Mouse (Mus musculus): ENCODE results near the gene Gse1.
A peak's percentile ranks its signal among the peaks of the same experiment; 100 is the strongest.

Gene Gse1

GRCm38 (mm10) chr8:120294982-120295870 is 67.0 kb downstream of the Gse1 start:
- no peak for DNase-seq (ENCODE audit: low read depth in 1 of 2, low spot score in 2 of 2)

GRCm38 (mm10) chr8:120297000-120297399 is 68.7 kb downstream of the Gse1 start:
- no peak for DNase-seq (ENCODE audit: low read depth in 1 of 2, low spot score in 2 of 2)

- no peak for DNase-seq (ENCODE audit: low read depth in 1 of 2, low spot score in 2 of 2)
These were observed 70.6 kb downstream of the Gse1 start for GRCm38 (mm10) chr8:120298601-120299532.

- DNase-seq (ENCODE audit: low read depth in 1 of 2, low spot score in 2 of 2): peak in 1 of 2 experiments; percentile 57
These were observed 72.4 kb downstream of the Gse1 start for GRCm38 (mm10) chr8:120300601-120301141.

- no peak for DNase-seq (ENCODE audit: low read depth in 1 of 2, low spot score in 2 of 2)
These were observed 74.9 kb downstream of the Gse1 start for GRCm38 (mm10) chr8:120302941-120303675.

GRCm38 (mm10) chr8:120304097-120304496 is 75.8 kb downstream of the Gse1 start:
- DNase-seq (ENCODE audit: low read depth in 1 of 2, low spot score in 2 of 2): no peak

- no peak for DNase-seq (ENCODE audit: low read depth in 1 of 2, low spot score in 2 of 2)
These were observed 77.6 kb downstream of the Gse1 start for GRCm38 (mm10) chr8:120305800-120306385.

- no peak for DNase-seq (ENCODE audit: low read depth in 1 of 2, low spot score in 2 of 2)
These were observed 78.8 kb downstream of the Gse1 start for GRCm38 (mm10) chr8:120307103-120307502.

GRCm38 (mm10) chr8:120307528-120307927 is 79.3 kb downstream of the Gse1 start:
- no peak for DNase-seq (ENCODE audit: low read depth in 1 of 2, low spot score in 2 of 2)

GRCm38 (mm10) chr8:120308131-120308530 is 79.9 kb downstream of the Gse1 start:
- no peak for DNase-seq (ENCODE audit: low read depth in 1 of 2, low spot score in 2 of 2)

- DNase-seq (ENCODE audit: low read depth in 1 of 2, low spot score in 2 of 2): no peak
These were observed 80.3 kb downstream of the Gse1 start for GRCm38 (mm10) chr8:120308553-120308952.

- DNase-seq (ENCODE audit: low read depth in 1 of 2, low spot score in 2 of 2): no peak
These were observed 81.1 kb downstream of the Gse1 start for GRCm38 (mm10) chr8:120309326-120309725.

- DNase-seq (ENCODE audit: low read depth in 1 of 2, low spot score in 2 of 2): no peak
These were observed 81.8 kb downstream of the Gse1 start for GRCm38 (mm10) chr8:120310063-120310462.

GRCm38 (mm10) chr8:120312452-120312851 is 84.2 kb downstream of the Gse1 start:
- DNase-seq (ENCODE audit: low read depth in 1 of 2, low spot score in 2 of 2): no peak

- DNase-seq (ENCODE audit: low read depth in 1 of 2, low spot score in 2 of 2): no peak
These were observed 85.4 kb downstream of the Gse1 start for GRCm38 (mm10) chr8:120313674-120314073.

- no peak for DNase-seq (ENCODE audit: low read depth in 1 of 2, low spot score in 2 of 2)
These were observed 86.7 kb downstream of the Gse1 start for GRCm38 (mm10) chr8:120314932-120315331.

- DNase-seq (ENCODE audit: low read depth in 1 of 2, low spot score in 2 of 2): no peak
These were observed 87.4 kb downstream of the Gse1 start for GRCm38 (mm10) chr8:120315644-120316043.

GRCm38 (mm10) chr8:120316707-120317106 is 88.5 kb downstream of the Gse1 start:
- no peak for DNase-seq (ENCODE audit: low read depth in 1 of 2, low spot score in 2 of 2)

GRCm38 (mm10) chr8:120317118-120317824 is 89.0 kb downstream of the Gse1 start:
- DNase-seq (ENCODE audit: low read depth in 1 of 2, low spot score in 2 of 2): no peak

GRCm38 (mm10) chr8:120318476-120318991 is 90.3 kb downstream of the Gse1 start:
- no peak for DNase-seq (ENCODE audit: low read depth in 1 of 2, low spot score in 2 of 2)
